Mouse (Mus musculus): ENCODE measurements around the gene Mau2.

DNA sequence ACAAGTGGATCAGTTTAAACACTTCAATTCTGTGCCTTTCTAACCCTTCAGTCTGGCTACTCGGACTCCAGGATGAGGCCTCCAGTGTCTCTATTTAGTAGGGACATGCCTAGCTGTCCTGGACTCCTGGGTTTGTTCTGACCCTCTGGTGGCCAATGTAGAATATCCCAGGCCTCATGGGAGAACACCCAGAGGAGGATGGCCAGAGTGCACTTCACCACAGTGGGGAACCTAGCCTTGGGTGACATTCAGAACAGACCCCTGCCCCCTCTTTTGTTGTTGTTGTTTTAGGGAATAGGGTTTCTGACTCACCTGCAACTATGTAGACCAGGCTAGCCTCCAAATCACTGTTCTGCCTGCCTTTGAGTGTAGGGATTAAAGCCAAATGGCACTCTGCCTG, 27.5 kb downstream of the Mau2 start:
- TF ChIP-seq POLR2A (IDR thresholded peaks at IDR 0.05; ENCODE audit: low read depth, low read length): no peak
- no peak for TF ChIP-seq CTCF (IDR thresholded peaks at IDR 0.05; ENCODE audit: borderline replicate concordance, insufficient read depth, low read length)

Data from embryonic fibroblast, embryonic 13.5 days (primary cell).